Mouse (Mus musculus): Measurements from ENCODE around the gene Ppp1r26. TPM values are rescaled to one million over a fixed set of nuclear protein-coding genes. Genes with fewer than 3 reads are reported as not detected.

The Ppp1r26 gene
- total and polyA plus RNA-seq, 3 experiments = 3.1 to 5.0 (median 3.4) TPM

DNA sequence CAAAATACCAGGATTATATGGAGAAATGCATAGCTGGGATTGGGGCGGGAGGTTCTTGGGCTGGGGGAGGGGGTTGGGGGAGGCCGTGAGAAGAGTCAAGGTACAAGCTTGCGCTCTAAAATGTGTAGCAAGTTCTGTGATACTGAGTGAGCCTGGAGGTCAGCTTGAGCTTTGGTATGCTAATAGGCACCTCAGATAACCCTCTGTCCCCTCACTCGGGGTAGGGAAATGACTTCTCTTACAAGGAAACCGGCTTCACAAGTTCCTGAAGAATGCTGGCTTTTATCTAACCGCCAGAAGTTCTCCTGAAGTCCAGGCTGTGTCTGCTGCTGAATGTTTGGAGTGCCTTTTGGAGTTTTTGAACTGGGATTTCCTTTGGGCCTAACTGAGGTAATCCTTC is 15.8 kb upstream of the Ppp1r26 start:
- Histone ChIP-seq H3K79me2 (replicated peaks; ENCODE audit: control insufficient read depth, insufficient read depth, low read length) (no peaks in the 10 kb centered on the region), H3K4me1 (ENCODE audit: control insufficient read depth, insufficient read depth, low read length) (no peaks in the 10 kb centered on the region), H3K4me3 (no peak overlapping the region), H3K27ac (no peak overlapping the region), H3K9ac (ENCODE audit: low read depth, low read length) (no peak overlapping the region), H3K36me3 (ENCODE audit: control insufficient read depth, insufficient read depth, low read length) (no peaks in the 10 kb centered on the region), H3K27me3 (ENCODE audit: control insufficient read depth, insufficient read depth, low read length) (no peaks in the 10 kb centered on the region)
- TF ChIP-seq EP300 (IDR thresholded peaks at IDR 0.05; ENCODE audit: insufficient read depth, low read depth, low read length) (no peak), POLR2A (IDR thresholded peaks at IDR 0.05; ENCODE audit: insufficient read depth, low read depth, low read length) (no peak), CTCF (IDR thresholded peaks at IDR 0.05) (no peak)
- no peak for DNase-seq
- intact Hi-C loops (cut with DNase I) = no loop called here
- 48% methylated on average over 6 of the region's 6 CpGs for WGBS

DNA sequence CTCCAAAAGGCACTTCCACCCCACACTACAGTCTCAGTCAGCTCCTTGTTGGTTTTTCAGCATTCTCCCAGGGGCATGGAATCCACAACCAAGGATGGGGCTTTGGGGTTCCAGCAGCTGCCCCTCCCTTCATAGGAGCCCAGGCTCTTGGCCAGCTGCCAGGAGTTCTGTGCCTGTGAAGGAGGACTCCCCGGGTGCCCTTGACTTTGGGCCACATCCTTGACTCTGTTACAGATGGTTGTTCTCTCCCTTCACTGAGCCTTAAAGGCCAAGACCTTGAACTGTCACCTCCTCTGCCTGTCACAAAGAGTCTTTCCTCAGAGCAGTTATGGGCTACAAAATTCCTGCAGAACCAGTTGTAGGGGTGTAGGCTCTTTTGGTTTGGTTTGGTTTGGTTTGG is 13.8 kb upstream of the Ppp1r26 start:
- no peak overlapping the region for H3K9ac ChIP-seq (ENCODE audit: low read depth, low read length)
- DNase-seq = no peak
- H3K27ac ChIP-seq = no peak overlapping the region
- H3K36me3 ChIP-seq (ENCODE audit: control insufficient read depth, insufficient read depth, low read length) = no peaks in the 10 kb centered on the region
- WGBS = 4% methylated on average over 1 of the region's 1 CpGs
- no peaks in the 10 kb centered on the region for H3K4me1 ChIP-seq (ENCODE audit: control insufficient read depth, insufficient read depth, low read length)
- no peaks in the 10 kb centered on the region for H3K79me2 ChIP-seq (replicated peaks; ENCODE audit: control insufficient read depth, insufficient read depth, low read length)
- intact Hi-C loops (cut with DNase I) = no loop called here
- no peak overlapping the region for H3K4me3 ChIP-seq
- no peaks in the 10 kb centered on the region for H3K27me3 ChIP-seq (ENCODE audit: control insufficient read depth, insufficient read depth, low read length)
- no peak for TF ChIP-seq CTCF (IDR thresholded peaks at IDR 0.05)
- TF ChIP-seq EP300 (IDR thresholded peaks at IDR 0.05; ENCODE audit: insufficient read depth, low read depth, low read length) = no peak
- TF ChIP-seq POLR2A (IDR thresholded peaks at IDR 0.05; ENCODE audit: insufficient read depth, low read depth, low read length) = no peak

DNA sequence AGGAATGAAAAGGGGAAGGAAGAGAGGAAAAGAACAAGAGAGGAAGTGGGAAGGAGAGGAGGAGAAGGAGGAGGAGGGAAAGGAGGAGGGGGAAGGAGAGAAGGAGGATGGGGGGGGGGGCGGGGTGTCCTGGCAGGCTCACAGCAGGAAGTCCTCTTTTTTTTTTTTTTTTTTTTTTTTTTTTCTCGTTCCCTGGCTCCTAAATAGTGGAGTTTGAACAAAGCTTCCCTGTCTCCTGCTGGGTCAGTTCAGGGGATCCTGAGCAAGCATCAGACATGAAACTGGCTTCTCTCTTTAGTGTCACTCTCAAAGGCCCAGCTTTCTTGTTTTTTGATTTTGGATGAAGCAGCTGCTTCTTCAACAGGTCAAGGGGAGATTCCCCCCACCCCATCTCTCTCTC is 13.1 kb upstream of the Ppp1r26 start:
- H3K4me3 ChIP-seq = no peak overlapping the region
- no peaks in the 10 kb centered on the region for H3K4me1 ChIP-seq (ENCODE audit: control insufficient read depth, insufficient read depth, low read length)
- no peaks in the 10 kb centered on the region for H3K27me3 ChIP-seq (ENCODE audit: control insufficient read depth, insufficient read depth, low read length)
- H3K36me3 ChIP-seq (ENCODE audit: control insufficient read depth, insufficient read depth, low read length) = no peaks in the 10 kb centered on the region
- H3K79me2 ChIP-seq (replicated peaks; ENCODE audit: control insufficient read depth, insufficient read depth, low read length) = no peaks in the 10 kb centered on the region
- H3K9ac ChIP-seq (ENCODE audit: low read depth, low read length) = no peak overlapping the region
- 20% methylated on average over 1 of the region's 2 CpGs for WGBS
- intact Hi-C loops (cut with DNase I) = no loop called here
- TF ChIP-seq POLR2A (IDR thresholded peaks at IDR 0.05; ENCODE audit: insufficient read depth, low read depth, low read length) (no peak), CTCF (IDR thresholded peaks at IDR 0.05) (no peak), EP300 (IDR thresholded peaks at IDR 0.05; ENCODE audit: insufficient read depth, low read depth, low read length) (no peak)
- no peak overlapping the region for H3K27ac ChIP-seq
- no peak for DNase-seq

- intact Hi-C loops (cut with DNase I) = no loop called here
These were observed 11.2 kb upstream of the Ppp1r26 start for GRCm38 (mm10) chr2:28435401-28435800.

GRCm38 (mm10) chr2:28440842-28441241 is 5.8 kb upstream of the Ppp1r26 start:
- no peaks in the 10 kb centered on the region for H3K79me2 ChIP-seq (replicated peaks; ENCODE audit: control insufficient read depth, insufficient read depth, low read length)
- TF ChIP-seq EP300 (IDR thresholded peaks at IDR 0.05; ENCODE audit: insufficient read depth, low read depth, low read length) (no peak), POLR2A (IDR thresholded peaks at IDR 0.05; ENCODE audit: insufficient read depth, low read depth, low read length) (no peak), CTCF (IDR thresholded peaks at IDR 0.05) (no peak)
- intact Hi-C loops (cut with DNase I) = no loop called here
- no peak overlapping the region for H3K27ac ChIP-seq
- 51% methylated on average over 6 of the region's 6 CpGs for WGBS
- H3K4me3 ChIP-seq = no peak overlapping the region
- no peaks in the 10 kb centered on the region for H3K4me1 ChIP-seq (ENCODE audit: control insufficient read depth, insufficient read depth, low read length)
- no peak overlapping the region for H3K9ac ChIP-seq (ENCODE audit: low read depth, low read length)
- H3K36me3 ChIP-seq (ENCODE audit: control insufficient read depth, insufficient read depth, low read length) = no peaks in the 10 kb centered on the region
- no peak for DNase-seq
- H3K27me3 ChIP-seq (ENCODE audit: control insufficient read depth, insufficient read depth, low read length) = no peaks in the 10 kb centered on the region

More at GRCm38 (mm10) chr2:28435401-28435800, 11.2 kb upstream of the Ppp1r26 start:
- DNase-seq = no peak
- Histone ChIP-seq H3K36me3 (ENCODE audit: control insufficient read depth, insufficient read depth, low read length) (no peaks in the 10 kb centered on the region), H3K4me3 (no peak overlapping the region), H3K79me2 (replicated peaks; ENCODE audit: control insufficient read depth, insufficient read depth, low read length) (no peaks in the 10 kb centered on the region), H3K9ac (ENCODE audit: low read depth, low read length) (no peak overlapping the region), H3K4me1 (ENCODE audit: control insufficient read depth, insufficient read depth, low read length) (no peaks in the 10 kb centered on the region), H3K27ac (no peak overlapping the region), H3K27me3 (ENCODE audit: control insufficient read depth, insufficient read depth, low read length) (no peaks in the 10 kb centered on the region)
- 79% methylated on average over 11 of the region's 11 CpGs for WGBS
- TF ChIP-seq POLR2A (IDR thresholded peaks at IDR 0.05; ENCODE audit: insufficient read depth, low read depth, low read length) (no peak), EP300 (IDR thresholded peaks at IDR 0.05; ENCODE audit: insufficient read depth, low read depth, low read length) (no peak), CTCF (IDR thresholded peaks at IDR 0.05) (no peak)

DNA sequence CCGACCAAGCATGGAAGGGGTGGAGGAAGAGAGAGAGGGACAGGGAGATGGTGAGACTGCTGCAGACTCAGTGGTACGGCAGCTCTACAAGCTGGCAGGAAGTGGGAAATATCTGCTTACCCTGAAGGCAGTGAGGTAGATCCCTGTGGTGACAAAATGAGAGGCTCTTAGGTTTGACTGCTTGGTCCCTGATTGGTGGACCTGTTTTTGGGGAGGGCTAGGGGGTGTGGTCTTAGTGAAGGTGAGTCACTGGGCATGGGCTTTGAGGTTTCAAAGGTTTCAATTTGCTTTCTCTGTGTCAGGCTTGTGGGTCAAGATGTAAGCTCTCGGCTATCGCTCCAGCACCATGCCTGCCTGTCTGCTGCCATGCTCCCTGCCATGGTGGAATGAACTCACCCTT is 1.5 kb upstream of the Ppp1r26 start:
- 84% methylated on average over 4 of the region's 4 CpGs for WGBS
- no peak for TF ChIP-seq POLR2A (IDR thresholded peaks at IDR 0.05; ENCODE audit: insufficient read depth, low read depth, low read length)
- no peak for TF ChIP-seq EP300 (IDR thresholded peaks at IDR 0.05; ENCODE audit: insufficient read depth, low read depth, low read length)
- no peak for TF ChIP-seq CTCF (IDR thresholded peaks at IDR 0.05)
- intact Hi-C loops (cut with DNase I) = no loop called here
- Histone ChIP-seq H3K79me2 (replicated peaks; ENCODE audit: control insufficient read depth, insufficient read depth, low read length) (no peaks in the 10 kb centered on the region), H3K9ac (ENCODE audit: low read depth, low read length) (no peak overlapping the region), H3K4me1 (ENCODE audit: control insufficient read depth, insufficient read depth, low read length) (no peaks in the 10 kb centered on the region; the same call in 1 of the 2 replicates), H3K27me3 (ENCODE audit: control insufficient read depth, insufficient read depth, low read length) (peaks cover 2% of the 10 kb centered on the region), H3K36me3 (ENCODE audit: control insufficient read depth, insufficient read depth, low read length) (no peaks in the 10 kb centered on the region), H3K27ac (no peak overlapping the region), H3K4me3 (no peak overlapping the region)
- DNase-seq = no peak

Measured in heart, adult 2 months (tissue).